Mouse (Mus musculus) ES-E14 (cell line): ENCODE results near the gene Pold4. TPM values are rescaled to one million over a fixed set of nuclear protein-coding genes. Genes with fewer than 3 reads are reported as not detected.
"Not testable (repeated sequence)": the region's sequence is repeated elsewhere in the genome, so short reads cannot be mapped to it uniquely, and the experiment has no call there.

Experiments used
- DNase-seq: peaks from one replicate; pipeline ENCODE4 v3.0.0-alpha.2; 2013; ENCODE audit warnings: low read depth, low spot score
- H3K27ac ChIP-seq: 2 replicates; pipeline ENCODE4 v1.5.1; 2012; ENCODE audit warnings: low read depth, mild to moderate bottlenecking, low read length, moderate library complexity, mixed read lengths; ENCODE audit not compliant: poor library complexity, insufficient read depth, severe bottlenecking
- H3K36me3 ChIP-seq: 2 replicates; pipeline ENCODE4 v1.6.1; 2012; ENCODE audit warnings: mild to moderate bottlenecking, low read length, moderate library complexity, mixed read lengths; ENCODE audit not compliant: control insufficient read depth, poor library complexity, insufficient read depth, severe bottlenecking
- H3K4me1 ChIP-seq, 2 experiments: fragments of 150-350 bp in 1 of 2; sonication (generic) in 1 of 2; 2 replicates each; pipeline ENCODE4 v1.6.1; 2012; ENCODE audit warnings: low read length in 2 of 2, mild to moderate bottlenecking in 1 of 2, mixed read lengths in 1 of 2; ENCODE audit not compliant: control insufficient read depth in 2 of 2, insufficient read depth in 2 of 2, poor library complexity in 1 of 2
- H3K4me3 ChIP-seq, 2 experiments: fragments of 150-350 bp in 1 of 2; sonication (generic) in 1 of 2; 2 replicates each; pipeline ENCODE4 v1.5.1; 2012; ENCODE audit warnings: low read length in 2 of 2, low read depth in 1 of 2, mild to moderate bottlenecking in 1 of 2, mixed read lengths in 1 of 2; ENCODE audit not compliant: insufficient read depth in 1 of 2, poor library complexity in 1 of 2, severe bottlenecking in 1 of 2
- H3K9ac ChIP-seq: 2 replicates; pipeline ENCODE4 v1.6.1; 2012; ENCODE audit warnings: low read depth, mild to moderate bottlenecking, low read length, mixed read lengths; ENCODE audit not compliant: poor library complexity, insufficient read depth, severe bottlenecking
- H3K9me3 ChIP-seq: fragments of 150-350 bp; sonication (generic); 2 replicates; pipeline ENCODE4 v1.6.1; 2012; ENCODE audit warnings: low read depth, mild to moderate bottlenecking, low read length; ENCODE audit not compliant: control insufficient read depth, insufficient read depth
- CHD2 ChIP-seq: IDR thresholded peaks from 2 replicates; pipeline ENCODE4 v1.6.1; 2014; ENCODE audit warnings: mild to moderate bottlenecking, low read depth, low read length, inconsistent platforms
- HCFC1 ChIP-seq: IDR thresholded peaks from 2 replicates; pipeline ENCODE4 v1.6.1; 2012; ENCODE audit warnings: low read length, inconsistent platforms, borderline replicate concordance; ENCODE audit not compliant: insufficient read depth
- MAFK ChIP-seq: IDR thresholded peaks from 2 replicates; pipeline ENCODE4 v1.6.1; 2014; ENCODE audit warnings: mild to moderate bottlenecking, low read depth, low read length, inconsistent platforms; ENCODE audit not compliant: insufficient read depth
- ZC3H11A ChIP-seq: IDR thresholded peaks from 2 replicates; pipeline ENCODE4 v1.6.1; 2012; ENCODE audit warnings: low read depth, mild to moderate bottlenecking, inconsistent platforms, low read length, borderline replicate concordance
- ZNF384 ChIP-seq: IDR thresholded peaks from 2 replicates; pipeline ENCODE4 v1.6.1; 2012; ENCODE audit warnings: low read depth, low read length, inconsistent platforms
- in situ Hi-C, 2 experiments: fragments of 600-800 bp; cut with MboI; formaldehyde crosslinking; loops; one replicate each; pipeline ENCODE4 v1.15.1; 2025; ENCODE audit warnings: low sequenced_read_pairs in 2 of 2, inconsistent platforms in 1 of 2; ENCODE audit not compliant: unreplicated experiment in 2 of 2
- total RNA-seq: library from RNA; depleted of rRNA; stranded (reverse); fragments of 300-350 nt; gene quantifications from 2 replicates; pipeline ENCODE4 v1.2.3, GENCODE M21; 2012

Pold4 gene
- total RNA-seq, 1 experiment = 8.7 TPM

DNA sequence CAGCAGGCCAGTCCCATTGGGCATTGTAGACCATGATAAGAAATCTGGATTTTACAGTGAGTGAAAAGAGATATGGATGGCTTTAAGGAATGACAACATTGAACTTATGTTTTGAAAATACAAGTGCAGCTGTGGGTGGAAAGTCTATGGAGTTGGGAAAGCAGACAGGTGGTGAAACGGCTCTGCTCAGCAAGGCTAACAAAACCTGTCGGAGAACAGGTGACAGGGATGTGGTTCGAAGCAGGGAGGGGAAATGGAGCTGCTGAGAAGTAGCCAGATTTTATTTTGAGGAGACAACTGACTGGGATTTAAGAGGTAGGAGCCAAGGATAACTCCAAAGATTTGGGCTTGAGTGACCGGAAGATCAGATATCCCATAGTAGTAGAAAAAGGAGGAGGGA lies 2.8 kb downstream of the Pold4 start:
- H3K27ac ChIP-seq = no peak overlapping the region
- DNase-seq = no peak
- no peak overlapping the region for H3K4me3 ChIP-seq
- in situ Hi-C loops = no loop called here
- H3K9me3 ChIP-seq = no peaks in the 10 kb centered on the region
- no peak overlapping the region for H3K9ac ChIP-seq
- H3K36me3 ChIP-seq = no peaks in the 10 kb centered on the region
- TF ChIP-seq MAFK (no peak), ZNF384 (no peak), ZC3H11A (no peak), HCFC1 (no peak), CHD2 (no peak)
- H3K4me1 ChIP-seq = peaks cover 2 to 3% of the 10 kb centered on the region in 2 experiments; a peak in 1 of 4 replicates

DNA sequence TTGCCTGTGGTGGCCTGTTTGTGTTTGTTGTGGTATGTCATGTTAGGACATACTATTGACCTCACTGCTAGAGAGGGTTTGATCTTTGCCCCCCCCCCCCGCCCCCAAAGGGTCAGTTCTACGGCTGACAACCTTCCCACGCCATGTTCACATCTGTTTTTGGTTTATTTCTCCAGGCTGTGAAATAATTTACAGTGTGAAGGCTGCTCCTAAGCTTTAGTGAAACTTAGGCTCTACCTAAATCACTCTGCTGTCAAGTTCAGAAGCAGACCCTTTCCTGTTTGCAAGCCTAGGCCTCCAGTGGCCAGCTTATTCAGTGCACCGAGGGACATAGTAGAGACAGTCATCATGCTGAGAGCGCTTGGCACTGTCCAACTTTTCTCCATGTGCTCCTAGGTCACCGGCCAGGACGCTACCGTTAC lies 8.6 kb downstream of the Pold4 start:
- DNase-seq = no peak
- H3K27ac ChIP-seq = no peak overlapping the region
- in situ Hi-C loops = no loop called here
- H3K4me1 ChIP-seq = no peaks in the 10 kb centered on the region
- no peak overlapping the region for H3K9ac ChIP-seq
- no peaks in the 10 kb centered on the region for H3K9me3 ChIP-seq
- no peaks in the 10 kb centered on the region for H3K36me3 ChIP-seq
- TF ChIP-seq ZC3H11A (no peak), ZNF384 (no peak), HCFC1 (no peak), MAFK (no peak), CHD2 (no peak)
- H3K4me3 ChIP-seq = no peak overlapping the region

DNA sequence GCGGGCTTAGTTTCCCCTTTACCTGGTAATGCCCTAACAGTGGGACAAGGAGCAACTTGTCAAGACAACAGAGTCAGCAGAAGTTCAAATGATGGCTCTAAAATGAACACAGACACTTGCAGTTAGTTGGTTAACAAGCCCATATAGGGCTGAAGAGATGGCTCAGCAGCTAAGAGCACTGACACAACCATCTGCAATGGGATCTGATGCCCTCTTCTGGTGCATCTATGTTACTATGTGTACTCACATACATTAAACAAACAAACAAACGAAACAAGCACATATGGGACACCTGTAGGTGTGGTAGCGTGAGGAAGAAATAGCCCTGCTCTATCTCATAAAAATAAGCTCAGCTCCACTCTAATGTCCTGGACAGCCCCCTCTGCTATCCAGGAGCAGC lies 10.7 kb downstream of the Pold4 start:
- TF ChIP-seq CHD2 (no peak), ZC3H11A (no peak), ZNF384 (no peak), HCFC1 (no peak), MAFK (no peak)
- H3K4me3 ChIP-seq = no peak overlapping the region
- no peaks in the 10 kb centered on the region for H3K36me3 ChIP-seq
- in situ Hi-C loops = no loop called here
- no peak overlapping the region for H3K9ac ChIP-seq
- H3K9me3 ChIP-seq = no peaks in the 10 kb centered on the region
- H3K4me1 ChIP-seq = no peaks in the 10 kb centered on the region
- no peak for DNase-seq
- H3K27ac ChIP-seq = no peak overlapping the region

DNA sequence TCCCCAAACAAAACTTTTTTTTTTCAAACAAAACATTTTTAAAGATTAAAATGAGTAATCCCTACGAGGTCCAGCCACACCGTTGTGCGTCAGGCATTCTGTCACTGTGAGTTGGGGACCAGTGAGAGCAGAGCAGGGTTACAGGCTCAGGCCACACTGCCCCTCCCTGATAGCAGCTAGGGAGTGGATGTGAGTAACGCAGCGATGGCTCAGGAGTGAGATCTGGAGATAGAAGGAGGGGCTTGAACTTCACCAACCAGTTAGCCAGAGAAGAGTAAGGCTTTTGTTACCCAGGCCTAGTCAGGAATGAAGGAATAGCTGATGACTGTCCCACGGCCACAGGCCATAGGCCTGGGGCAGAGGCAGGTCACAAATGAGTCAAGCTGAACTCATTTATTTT lies 13.1 kb downstream of the Pold4 start:
- Histone ChIP-seq H3K4me3 (no peak overlapping the region), H3K9me3 (no peaks in the 10 kb centered on the region), H3K4me1 (no peaks in the 10 kb centered on the region), H3K9ac (no peak overlapping the region), H3K27ac (no peak overlapping the region), H3K36me3 (no peaks in the 10 kb centered on the region)
- DNase-seq = no peak
- in situ Hi-C loops = no loop called here
- TF ChIP-seq HCFC1 (no peak), ZNF384 (no peak)

DNA sequence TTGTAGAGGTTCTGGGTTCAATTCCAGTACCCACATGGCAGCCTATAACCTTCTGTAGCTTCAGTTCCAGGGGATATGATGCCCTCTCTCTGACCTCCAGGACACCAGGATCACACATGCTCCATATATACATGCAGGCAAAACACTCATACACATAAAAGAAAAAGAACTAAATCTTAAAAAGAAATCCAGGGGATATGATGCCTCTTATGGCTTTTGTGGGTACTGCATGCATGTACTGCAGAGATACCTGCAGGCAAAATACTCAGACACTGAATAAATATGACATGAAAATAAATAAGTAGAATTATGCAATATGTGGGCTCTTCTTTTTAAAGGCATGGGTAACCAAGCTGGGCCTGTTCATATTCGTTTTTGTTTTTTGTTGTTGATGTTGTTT lies 15.3 kb downstream of the Pold4 start:
- in situ Hi-C loops = no loop called here
- H3K9ac ChIP-seq = no peak overlapping the region
- no peak overlapping the region for H3K27ac ChIP-seq
- DNase-seq = no peak
- no peaks in the 10 kb centered on the region for H3K4me1 ChIP-seq
- H3K9me3 ChIP-seq = no peaks in the 10 kb centered on the region
- no peak overlapping the region for H3K4me3 ChIP-seq
- H3K36me3 ChIP-seq = no peaks in the 10 kb centered on the region
- TF ChIP-seq HCFC1 (no peak), CHD2 (no peak), ZNF384 (no peak), MAFK (no peak), ZC3H11A (no peak)

DNA sequence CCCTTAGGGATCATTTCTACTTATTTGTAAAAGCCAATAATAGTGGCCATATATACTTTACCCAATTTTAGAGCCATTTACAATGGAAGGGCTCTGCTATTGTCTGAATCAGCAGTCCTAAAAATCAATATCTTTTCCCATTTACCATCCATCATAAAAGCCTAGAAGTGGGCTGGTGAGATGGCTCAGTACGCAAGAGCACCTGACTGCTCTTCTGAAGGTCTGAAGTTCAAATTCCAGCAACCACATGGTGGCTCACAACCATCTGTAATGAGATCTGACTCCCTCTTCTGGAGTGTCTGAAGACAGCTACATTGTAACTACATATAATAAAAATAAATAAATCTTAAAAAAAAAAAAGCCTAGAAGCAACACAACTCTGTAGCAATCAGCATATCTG lies 17.0 kb downstream of the Pold4 start:
- H3K36me3 ChIP-seq, H3K27ac ChIP-seq, H3K9ac ChIP-seq, DNase-seq, H3K4me3 ChIP-seq, H3K9me3 ChIP-seq, H3K4me1 ChIP-seq, in situ Hi-C loops: not testable (repeated sequence)
